Mouse (Mus musculus) stomach, embryonic 16.5 days (tissue): Measurements from ENCODE around the gene Tmed6. TPM values are rescaled to one million over a fixed set of nuclear protein-coding genes. Genes with fewer than 3 reads are reported as not detected.
"Not testable (repeated sequence)": the region's sequence is repeated elsewhere in the genome, so short reads cannot be mapped to it uniquely, and the experiment has no call there.

ENCODE experiments used
- ATAC-seq: fragments of 200-750 bp; cut with Nextera tagmentation; 2 replicates; pipeline ENCODE4 v1.8.0; 2017; ENCODE audit warnings: moderate number of reproducible peaks, moderate TSS enrichment; ENCODE audit not compliant: insufficient read depth, low FRiP score
- H3K27ac ChIP-seq: fragments of 300-500 bp; sonication (generic); 2 replicates; pipeline ENCODE4 v1.5.1; 2014; ENCODE audit warnings: low read length
- H3K27me3 ChIP-seq: fragments of 300-500 bp; sonication (generic); 2 replicates; pipeline ENCODE4 v1.6.1; 2014; ENCODE audit warnings: low read length, control low read depth, mixed read lengths; ENCODE audit not compliant: control insufficient read depth, insufficient read depth
- H3K36me3 ChIP-seq: fragments of 300-500 bp; sonication (generic); 2 replicates; pipeline ENCODE4 v1.6.1; 2014; ENCODE audit warnings: low read length; ENCODE audit not compliant: control insufficient read depth, insufficient read depth
- H3K4me1 ChIP-seq: fragments of 300-500 bp; sonication (generic); 2 replicates; pipeline ENCODE4 v1.6.1; 2014; ENCODE audit warnings: low read length, control low read depth, mixed read lengths; ENCODE audit not compliant: control insufficient read depth, insufficient read depth
- H3K4me2 ChIP-seq: fragments of 300-500 bp; sonication (generic); 2 replicates; pipeline ENCODE4 v1.6.1; 2014; ENCODE audit warnings: low read depth, low read length, mixed read lengths
- H3K4me3 ChIP-seq: fragments of 300-500 bp; sonication (generic); replicated peaks from 2 replicates; pipeline ENCODE4 v1.5.1; 2014; ENCODE audit warnings: mild to moderate bottlenecking, low read length
- H3K9ac ChIP-seq: fragments of 300-500 bp; sonication (generic); 2 replicates; pipeline ENCODE4 v1.6.1; 2014; ENCODE audit warnings: low read length
- H3K9me3 ChIP-seq: fragments of 300-500 bp; sonication (generic); replicated peaks from 2 replicates; pipeline ENCODE4 v1.6.1; 2016; ENCODE audit warnings: low read length, control low read depth; ENCODE audit not compliant: control insufficient read depth
- WGBS: fragments of 180-500 bp; shearing (Covaris S2); extraction: QIAGEN DNeasy Blood & Tissue Kit; methylation state at CpG from one replicate; pipeline ENCODE4 v1.1.7; 2014; 5-methylcytosine and 5-hydroxymethylcytosine counted together
- polyA plus RNA-seq: library from polyadenylated mRNA; unstranded; fragments of >200 nt; fragmentation: Nextera tagmentation; extraction: Ambion mirVana; gene quantifications from 2 replicates; pipeline ENCODE4 v1.2.1, GENCODE M21; 2015

Gene Tmed6
- polyA plus RNA-seq, 1 experiment from 2014 or later, result 82.3 TPM

DNA sequence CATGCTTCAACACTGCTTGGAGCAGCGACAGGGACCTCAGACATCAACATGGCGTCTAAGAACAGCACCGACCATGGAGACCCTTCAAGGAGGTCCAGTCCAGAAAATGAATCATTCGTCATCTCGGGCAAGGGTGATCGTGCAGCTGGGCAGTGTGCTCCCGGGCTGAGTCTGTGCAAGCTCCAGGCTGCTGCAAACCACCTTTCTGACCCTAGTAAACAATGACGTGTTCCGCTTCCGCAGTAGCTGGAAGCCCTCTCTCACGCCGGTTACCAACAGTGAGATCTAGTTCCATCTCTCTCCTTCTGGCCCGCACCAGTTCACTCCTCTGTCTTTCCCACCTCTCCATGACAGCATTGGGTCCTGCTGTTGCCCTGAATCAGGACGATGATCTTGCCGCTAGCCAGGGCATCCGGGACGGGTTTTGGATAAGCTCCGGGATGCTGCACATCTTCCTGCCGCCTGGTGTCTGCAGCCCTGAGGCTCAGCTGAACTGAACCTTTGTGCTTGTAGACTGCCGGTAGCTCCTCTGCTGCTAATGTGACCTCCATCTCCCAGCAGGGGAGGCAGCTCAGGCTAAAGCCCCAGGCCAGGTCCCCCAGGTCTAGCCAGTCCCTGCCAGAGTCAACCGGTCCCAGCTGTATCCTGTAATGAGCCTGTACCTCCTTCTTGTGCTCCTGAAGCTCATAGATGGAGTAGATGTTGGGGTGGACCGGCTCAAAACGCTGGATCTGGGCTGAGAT lies 43.7 kb upstream of the Tmed6 start:
- no peaks in the 10 kb centered on the region for H3K9me3 ChIP-seq
- H3K27ac ChIP-seq, result no peak overlapping the region
- ATAC-seq, result peak; percentile 47; the same call in 1 of the 2 replicates
- H3K4me2 ChIP-seq, result peak overlapping the region; percentile 39
- no peaks in the 10 kb centered on the region for H3K27me3 ChIP-seq
- H3K4me3 ChIP-seq, result peak overlapping the region; percentile 25
- H3K9ac ChIP-seq, result peak overlapping the region; percentile 22; the same call in 1 of the 2 replicates
- H3K4me1 ChIP-seq, result no peaks in the 10 kb centered on the region
- no peaks in the 10 kb centered on the region for H3K36me3 ChIP-seq
- 52% methylated on average over 23 of the region's 23 CpGs for WGBS

GRCm38 (mm10) chr8:107108089-107108488 lies 42.6 kb upstream of the Tmed6 start:
- WGBS, result 94% methylated on average over 5 of the region's 5 CpGs
- not testable (repeated sequence) for H3K4me1 ChIP-seq, H3K36me3 ChIP-seq, H3K9ac ChIP-seq, H3K4me2 ChIP-seq, ATAC-seq, H3K27ac ChIP-seq, H3K4me3 ChIP-seq, H3K9me3 ChIP-seq, H3K27me3 ChIP-seq

- 10% methylated on average over 4 of the region's 4 CpGs for WGBS
- ATAC-seq, result no peak
- H3K9me3 ChIP-seq, result no peaks in the 10 kb centered on the region
Measured at GRCm38 (mm10) chr8:107104547-107104946, 39.1 kb upstream of the Tmed6 start.

GRCm38 (mm10) chr8:107100635-107101034 lies 35.2 kb upstream of the Tmed6 start:
- Histone ChIP-seq H3K9me3 (no peaks in the 10 kb centered on the region), H3K4me1 (peaks cover 3% of the 10 kb centered on the region), H3K4me2 (no peak overlapping the region), H3K4me3 (no peak overlapping the region), H3K36me3 (no peaks in the 10 kb centered on the region), H3K27ac (no peak overlapping the region), H3K27me3 (no peaks in the 10 kb centered on the region), H3K9ac (no peak overlapping the region)
- ATAC-seq, result no peak
- WGBS, result 85% methylated on average over 2 of the region's 2 CpGs

More at GRCm38 (mm10) chr8:107104547-107104946, 39.1 kb upstream of the Tmed6 start:
- H3K27me3 ChIP-seq, result no peaks in the 10 kb centered on the region
- no peaks in the 10 kb centered on the region for H3K4me1 ChIP-seq
- no peaks in the 10 kb centered on the region for H3K36me3 ChIP-seq
- H3K4me3 ChIP-seq, result no peak overlapping the region
- H3K9ac ChIP-seq, result no peak overlapping the region
- no peak overlapping the region for H3K27ac ChIP-seq
- no peak overlapping the region for H3K4me2 ChIP-seq

DNA sequence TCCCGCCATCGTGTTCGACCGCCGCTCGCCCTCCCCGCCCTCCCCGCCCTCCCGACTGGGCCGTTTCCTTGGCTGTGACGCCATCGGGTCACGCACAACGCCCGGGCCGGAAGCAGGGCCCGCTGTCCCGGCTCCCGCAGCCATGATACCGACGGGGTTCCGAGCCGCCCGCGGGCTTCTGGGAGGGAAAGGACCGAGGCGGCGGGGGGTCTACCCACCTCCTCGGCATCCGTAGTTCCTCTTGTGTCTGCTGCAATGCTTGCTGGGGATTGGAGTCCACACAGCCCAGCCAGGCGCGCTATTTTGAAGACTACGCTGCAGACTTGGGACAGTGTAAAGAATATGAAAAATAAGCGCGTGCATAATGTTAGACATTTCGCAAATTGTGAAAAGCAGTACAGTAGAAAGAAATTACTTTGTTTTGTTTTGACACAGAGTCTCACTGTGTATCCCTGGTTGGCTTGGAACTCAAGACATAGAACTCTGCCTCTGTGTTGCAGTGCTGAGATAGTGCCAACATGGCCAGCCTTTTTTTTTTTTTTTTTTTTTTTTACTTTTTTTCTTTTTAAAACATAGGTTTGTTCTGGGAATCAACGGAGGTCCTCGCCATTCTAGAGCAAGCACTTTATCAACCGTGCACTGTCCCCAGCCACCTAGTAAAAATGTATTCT lies 31.1 kb upstream of the Tmed6 start, which contains the start of gene Terf2:
Gene Terf2, minus strand, starts transcription at position 182 of the 671 bp plus-strand sequence.
- ATAC-seq, result peak; percentile 95
- WGBS, result 4% methylated on average over 39 of the region's 39 CpGs

DNA sequence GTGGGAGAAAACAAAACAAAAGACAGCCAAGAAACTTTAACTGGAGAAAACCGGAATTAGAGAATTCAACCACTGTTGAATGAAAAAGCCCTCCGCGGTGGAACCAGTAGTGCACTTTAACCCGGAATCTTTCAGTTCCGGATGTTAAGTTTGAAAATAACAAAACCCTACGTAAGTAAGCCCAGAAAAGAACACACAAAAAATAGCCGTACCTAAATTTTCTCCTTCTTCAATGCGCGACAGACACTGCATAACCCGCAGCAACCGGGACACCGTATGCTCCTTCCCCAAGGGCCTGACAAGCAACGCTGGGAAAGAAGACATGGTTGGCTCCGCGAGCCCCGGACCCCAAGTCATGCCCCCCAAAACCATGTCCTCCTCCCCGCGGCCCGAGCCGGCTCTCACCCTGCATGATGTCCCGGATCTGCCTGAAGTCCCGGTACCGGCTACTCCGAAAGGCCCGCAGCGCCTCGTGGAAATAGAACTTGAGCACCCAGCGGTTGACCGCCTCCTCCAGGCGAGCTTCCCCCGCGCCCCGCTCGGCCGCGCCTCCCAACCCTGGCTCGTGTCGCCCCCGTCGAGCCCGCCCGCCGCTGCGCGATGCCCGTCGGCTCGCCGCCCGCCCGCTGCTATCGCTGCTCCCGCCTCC lies 30.4 kb upstream of the Tmed6 start:
- peak overlapping the region; percentile 90 for H3K9ac ChIP-seq
- H3K27me3 ChIP-seq, result no peaks in the 10 kb centered on the region
- peak overlapping the region; percentile 70 for H3K4me2 ChIP-seq
- H3K4me3 ChIP-seq, result peak overlapping the region; percentile 95
- peaks cover 20% of the 10 kb centered on the region for H3K4me1 ChIP-seq
- H3K9me3 ChIP-seq, result no peaks in the 10 kb centered on the region
- peak overlapping the region; percentile 97 for H3K27ac ChIP-seq
- ATAC-seq, result no peak; the same call in 1 of the 2 replicates
- 0 out of 2 replicates have a peak, but pooled peaks cover 6% of the 10 kb centered on the region for H3K36me3 ChIP-seq
- under 1% methylated on average over 53 of the region's 53 CpGs for WGBS

More for the DNA sequence above, 31.1 kb upstream of the Tmed6 start, which contains the start of gene Terf2:
- peak within 1 kb of the TSS; percentile 95 for H3K4me3 ChIP-seq
- H3K4me2 ChIP-seq, result peak within 1 kb of the TSS; percentile 70
- H3K36me3 ChIP-seq, result 0 out of 2 replicates have a peak, but pooled peaks cover 6% of the 10 kb centered on the region
- H3K27ac ChIP-seq, result peak within 1 kb of the TSS; percentile 97
- H3K4me1 ChIP-seq, result peaks cover 20% of the 10 kb centered on the region
- peak within 1 kb of the TSS; percentile 90 for H3K9ac ChIP-seq
- no peaks in the 10 kb centered on the region for H3K9me3 ChIP-seq
- H3K27me3 ChIP-seq, result no peaks in the 10 kb centered on the region

DNA sequence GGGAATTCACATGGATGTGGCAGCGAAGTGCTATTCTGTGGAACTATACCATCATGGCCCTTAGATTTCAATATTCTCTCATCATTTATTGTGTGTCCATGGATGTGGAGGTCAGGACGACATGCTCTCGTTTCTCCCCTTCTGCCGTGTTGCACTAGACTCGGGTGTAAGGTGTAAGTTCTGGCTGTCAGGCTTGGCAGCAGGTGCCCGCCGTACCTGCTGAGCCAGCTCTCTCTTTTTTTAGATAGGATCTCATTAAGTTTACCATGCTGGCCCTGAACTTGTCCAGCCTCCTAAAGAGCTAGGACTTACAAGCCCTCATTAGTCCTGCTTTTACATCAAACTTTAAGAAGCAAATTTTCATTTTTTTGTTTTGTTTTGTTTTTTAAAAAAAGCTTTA lies 25.1 kb upstream of the Tmed6 start:
- no peak for ATAC-seq
- WGBS, result 97% methylated on average over 7 of the region's 7 CpGs
- Histone ChIP-seq H3K36me3 (peaks cover 26% of the 10 kb centered on the region), H3K27me3 (no peaks in the 10 kb centered on the region), H3K4me3 (no peak overlapping the region), H3K4me2 (no peak overlapping the region), H3K4me1 (peaks cover 17% of the 10 kb centered on the region), H3K9me3 (no peaks in the 10 kb centered on the region), H3K9ac (no peak overlapping the region), H3K27ac (no peak overlapping the region)

DNA sequence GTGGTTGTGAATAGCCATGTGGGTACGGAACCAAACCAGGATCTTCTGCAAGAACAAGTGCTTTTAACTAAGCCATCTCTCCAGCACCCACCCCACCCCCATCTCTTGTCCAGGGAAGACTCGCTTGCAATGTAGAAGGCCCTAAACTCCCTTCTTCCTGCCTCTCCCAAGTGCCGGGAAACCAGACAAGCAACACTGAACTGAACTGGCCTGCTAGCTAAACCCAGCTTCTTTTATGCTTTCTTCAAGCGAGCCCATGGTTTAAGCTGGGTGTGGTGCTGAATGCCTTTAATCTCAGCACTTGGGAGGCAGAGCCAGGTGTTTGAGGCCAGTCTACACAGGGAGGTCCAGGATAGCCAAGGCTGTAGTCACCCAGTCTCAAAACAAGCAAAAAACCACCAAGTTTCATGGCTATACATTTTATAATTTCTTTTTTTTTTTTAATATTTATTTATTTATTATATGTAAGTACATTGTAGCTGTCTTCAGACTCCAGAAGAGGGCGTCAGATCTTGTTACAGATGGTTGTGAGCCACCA lies 23.2 kb upstream of the Tmed6 start:
- WGBS, result 87% methylated on average over 5 of the region's 5 CpGs
- no peak overlapping the region for H3K9ac ChIP-seq
- H3K36me3 ChIP-seq, result peaks cover 26% of the 10 kb centered on the region
- ATAC-seq, result no peak
- no peak overlapping the region for H3K4me2 ChIP-seq
- no peaks in the 10 kb centered on the region for H3K9me3 ChIP-seq
- H3K4me3 ChIP-seq, result no peak overlapping the region
- H3K27ac ChIP-seq, result no peak overlapping the region
- no peaks in the 10 kb centered on the region for H3K4me1 ChIP-seq
- no peaks in the 10 kb centered on the region for H3K27me3 ChIP-seq
